In genomic region chr12:79138999-79139398, GRCm38 (mm10) we compare ENCODE assay signal across 22 mouse cellular contexts. TPM values are rescaled to one million over a fixed set of nuclear protein-coding genes. Genes with fewer than 3 reads are reported as not detected.
DNase-seq lines count a peak whose midpoint lies in the region; ATAC-seq and TF ChIP-seq lines count a peak whose summit lies in the region.
"Had no signal": no experiment of that assay in that cellular context is flagged by ENCODE, and none has a peak within 500 bp of the region (broad histone marks: within the 10 kb centered on the region; RNA-seq: fewer than 3 reads in every experiment).

No protein-coding gene starts in this region.

- no peaks in the 10 kb centered on the region for H3K36me3 ChIP-seq in lung, postnatal 0 days (ENCODE audit: insufficient read depth, low read length)
- H3K36me3 ChIP-seq in stomach, postnatal 0 days (ENCODE audit: control insufficient read depth, insufficient read depth, low read length) = no peaks in the 10 kb centered on the region
- H3K36me3 ChIP-seq: embryonic facial prominence, embryonic 13.5 days; embryonic facial prominence, embryonic 15.5 days; forebrain, embryonic 10.5 days; forebrain, embryonic 12.5 days had no signal

- no peak overlapping the region for H3K9ac ChIP-seq in lung, postnatal 0 days (replicated peaks; ENCODE audit: low read depth)
- H3K9ac ChIP-seq in stomach, postnatal 0 days (ENCODE audit: low read length) = no peak overlapping the region
- H3K9ac ChIP-seq: embryonic facial prominence, embryonic 13.5 days; embryonic facial prominence, embryonic 15.5 days; forebrain, embryonic 12.5 days had no signal

- ATAC-seq in lung, postnatal 0 days = peak; percentile 79
- peak; percentile 71; the same call in 1 of the 2 replicates for ATAC-seq in stomach, postnatal 0 days (ENCODE audit: low FRiP score, low TSS enrichment)
- ATAC-seq: forebrain, embryonic 14.5 days had no signal

- TF ChIP-seq CTCF in lung, postnatal 0 days (IDR thresholded peaks at IDR 0.05) = no peak
- TF ChIP-seq CTCF in stomach, postnatal 0 days (IDR thresholded peaks at IDR 0.05; ENCODE audit: low read depth) = no peak

- H3K4me1 ChIP-seq in lung, postnatal 0 days (ENCODE audit: insufficient read depth, low read depth, low read length) = no peaks in the 10 kb centered on the region
- H3K4me1 ChIP-seq in stomach, postnatal 0 days (replicated peaks; ENCODE audit: control insufficient read depth, insufficient read depth) = no peaks in the 10 kb centered on the region
- H3K4me1 ChIP-seq: embryonic facial prominence, embryonic 15.5 days; forebrain, embryonic 12.5 days had no signal

- peak overlapping the region; percentile 14; the same call in 1 of the 2 replicates for H3K27ac ChIP-seq in lung, postnatal 0 days (ENCODE audit: low read length)
- no peak overlapping the region for H3K27ac ChIP-seq in stomach, postnatal 0 days (replicated peaks)
- H3K27ac ChIP-seq: embryonic facial prominence, embryonic 13.5 days; embryonic facial prominence, embryonic 15.5 days; forebrain, embryonic 10.5 days; forebrain, embryonic 12.5 days had no signal

- no peaks in the 10 kb centered on the region for H3K27me3 ChIP-seq in lung, postnatal 0 days (replicated peaks; ENCODE audit: insufficient read depth, low read length)
- no peaks in the 10 kb centered on the region for H3K27me3 ChIP-seq in stomach, postnatal 0 days (ENCODE audit: control insufficient read depth, insufficient read depth, low read length)
- H3K27me3 ChIP-seq: embryonic facial prominence, embryonic 13.5 days; embryonic facial prominence, embryonic 15.5 days; forebrain, embryonic 12.5 days had no signal

- H3K4me3 ChIP-seq in lung, postnatal 0 days (ENCODE audit: low read depth, low read length) = no peak overlapping the region
- H3K4me3 ChIP-seq in stomach, postnatal 0 days (ENCODE audit: low read depth, low read length) = no peak overlapping the region
- H3K4me3 ChIP-seq: embryonic facial prominence, embryonic 13.5 days; embryonic facial prominence, embryonic 15.5 days; erythroblast, embryonic 14.5 days; forebrain, embryonic 10.5 days; forebrain, embryonic 12.5 days had no signal

- H3K4me2 ChIP-seq in lung, postnatal 0 days (replicated peaks; ENCODE audit: low read depth, low read length) = no peak overlapping the region
- no peak overlapping the region for H3K4me2 ChIP-seq in stomach, postnatal 0 days (replicated peaks; ENCODE audit: low read depth)
- H3K4me2 ChIP-seq: embryonic facial prominence, embryonic 13.5 days; embryonic facial prominence, embryonic 15.5 days; forebrain, embryonic 12.5 days had no signal

- TF ChIP-seq EP300 in lung, postnatal 0 days (IDR thresholded peaks at IDR 0.05) = peak; percentile 60; the same call in 1 of the 2 replicates
- TF ChIP-seq EP300 in stomach, postnatal 0 days (optimal IDR thresholded peaks at IDR 0.05) = no peak

- no peaks in the 10 kb centered on the region for H3K9me3 ChIP-seq in lung, postnatal 0 days (ENCODE audit: low read length)
- H3K9me3 ChIP-seq in stomach, postnatal 0 days (ENCODE audit: control insufficient read depth, low read length) = no peaks in the 10 kb centered on the region
- H3K9me3 ChIP-seq: embryonic facial prominence, embryonic 13.5 days; embryonic facial prominence, embryonic 15.5 days; forebrain, embryonic 10.5 days; forebrain, embryonic 12.5 days had no signal

- peak; percentile 47 for DNase-seq in lung, postnatal 0 days (ENCODE audit: low spot score)
- no peak for DNase-seq in lung, adult 18-20 months
- DNase-seq in lung, postnatal 36 days = peak; percentile 23
- no peak for DNase-seq in lung, postnatal 14 days
- no peak for DNase-seq in stomach, postnatal 0 days (ENCODE audit: low spot score)
- DNase-seq in thymus, postnatal 14 days = no peak
- DNase-seq: adrenal gland, adult 2 months; adrenal gland, postnatal 10 days; adrenal gland, postnatal 25 days; cerebellum, adult 11 months; cerebellum, adult 18-20 months; cerebellum, adult 8-10 months; cerebellum, adult 9-11 months; cerebellum, postnatal 14 days; cerebellum, postnatal 36 days; embryo, embryonic 11 days had no signal

RNA-seq across cellular contexts. Expression of gene Arg2, which starts 8.4 kb away (rescaled TPM):
- polyA plus RNA-seq in lung, postnatal 0 days (2015; fragmentation: Nextera tagmentation; extraction: Ambion mirVana) = 19.1 and 24.8 TPM in 2 replicates
- 2.0 and 2.2 TPM in 2 replicates for polyA plus RNA-seq in stomach, postnatal 0 days (2015; fragmentation: Nextera tagmentation; extraction: Ambion mirVana)
- polyA plus RNA-seq: adrenal gland, adult 2 months; erythroblast, embryonic 14.5 days had no signal

RNA-seq across cellular contexts. Expression of gene Vti1b, which starts 33.5 kb away (rescaled TPM):
- 78.5 and 80.6 TPM in 2 replicates for polyA plus RNA-seq in lung, postnatal 0 days (2015; fragmentation: Nextera tagmentation; extraction: Ambion mirVana)
- polyA plus RNA-seq in stomach, postnatal 0 days (2015; fragmentation: Nextera tagmentation; extraction: Ambion mirVana) = 110 and 111 TPM in 2 replicates

RNA-seq across cellular contexts. Expression of gene Pigh, which starts 49.5 kb away (rescaled TPM):
- polyA plus RNA-seq in lung, postnatal 0 days (2015; fragmentation: Nextera tagmentation; extraction: Ambion mirVana) = 14.8 and 15.7 TPM in 2 replicates
- 18.8 and 20.3 TPM in 2 replicates for polyA plus RNA-seq in stomach, postnatal 0 days (2015; fragmentation: Nextera tagmentation; extraction: Ambion mirVana)
- polyA plus RNA-seq: erythroblast, embryonic 14.5 days had no signal

RNA-seq across cellular contexts. Expression of gene Rdh11, which starts 53.1 kb away (rescaled TPM):
- 15.5 and 16.7 TPM in 2 replicates for polyA plus RNA-seq in lung, postnatal 0 days (2015; fragmentation: Nextera tagmentation; extraction: Ambion mirVana)
- 16.3 and 17.1 TPM in 2 replicates for polyA plus RNA-seq in stomach, postnatal 0 days (2015; fragmentation: Nextera tagmentation; extraction: Ambion mirVana)

Comparison
In these comparisons a context has a peak if more than half of its experiments do, and no peak if none do; other contexts are left out.
1. DNase-seq: peak in lung, postnatal 0 days (single experiment) and lung, postnatal 36 days (single experiment); none in lung, adult 18-20 months (0 of 2), lung, postnatal 14 days (single experiment), stomach, postnatal 0 days (single experiment) and thymus, postnatal 14 days (single experiment).